Mouse (Mus musculus): ENCODE measurements around the gene Cbr4. TPM values are rescaled to one million over a fixed set of nuclear protein-coding genes. Genes with fewer than 3 reads are reported as not detected.

Cbr4 gene
- polyA plus RNA-seq, 1 experiment, result not detected

DNA sequence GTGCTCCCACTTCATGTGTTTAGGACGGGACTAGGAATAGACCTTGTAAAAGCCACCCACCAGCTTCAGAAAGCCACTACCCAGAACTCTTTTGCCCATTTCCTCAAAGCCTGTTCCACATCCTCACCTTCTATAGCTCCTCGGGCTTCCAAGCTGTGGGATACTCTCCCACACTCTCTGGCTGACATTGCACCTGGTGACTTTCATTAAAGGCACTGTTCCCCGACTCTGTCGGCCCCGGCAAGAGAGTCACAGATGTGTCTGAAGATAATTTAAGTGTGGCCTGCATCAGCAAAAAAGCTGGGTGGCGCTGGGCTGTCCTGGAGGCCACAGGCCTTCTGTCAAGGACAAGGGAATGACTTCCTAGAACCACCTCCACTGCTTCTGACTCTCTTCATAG lies 64.7 kb downstream of the Cbr4 start:
- no peaks in the 10 kb centered on the region for H3K4me1 ChIP-seq (ENCODE audit: control insufficient read depth, insufficient read depth, low read length)
- H3K4me3 ChIP-seq (ENCODE audit: insufficient read depth, low read depth, low read length), result no peak overlapping the region
- TF ChIP-seq CTCF (IDR thresholded peaks at IDR 0.05; ENCODE audit: insufficient read depth, low read depth, low read length) (no peak), POLR2A (IDR thresholded peaks at IDR 0.05; ENCODE audit: insufficient read depth, low read depth, low read length) (no peak)
- H3K27ac ChIP-seq (ENCODE audit: insufficient read depth, low read depth, low read length), result no peak overlapping the region
- WGBS, result 62% methylated on average over 6 of the region's 6 CpGs

DNA sequence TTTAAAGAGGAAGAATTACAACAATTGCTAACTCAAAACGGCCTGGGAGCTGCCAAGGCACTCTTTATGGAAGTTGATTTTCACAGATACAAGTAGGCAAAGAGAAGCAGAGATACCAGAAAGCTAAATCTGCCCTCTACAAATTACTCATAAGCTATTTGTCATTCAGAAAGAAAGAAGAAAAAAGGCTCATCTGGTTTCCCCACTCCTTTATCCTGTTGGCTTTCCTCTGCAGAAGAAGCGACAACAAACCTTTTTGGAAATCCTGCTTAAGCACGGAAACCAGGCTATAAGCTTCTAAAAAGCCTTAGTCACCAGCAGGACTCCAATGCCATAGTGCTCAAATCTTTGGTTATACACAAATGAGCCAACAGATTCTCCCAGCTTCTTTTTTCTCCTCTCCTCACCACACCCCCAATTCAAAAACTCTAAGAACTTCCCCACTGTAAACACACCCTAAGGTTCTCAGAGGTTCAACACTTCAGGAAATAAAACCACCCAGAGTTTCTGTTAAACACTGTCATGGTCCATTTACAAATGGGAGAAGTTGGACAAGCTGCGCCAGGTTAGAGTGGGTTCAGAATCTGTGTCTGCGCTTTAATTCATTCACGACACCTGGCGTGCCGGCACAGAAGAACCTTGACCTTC lies 65.3 kb downstream of the Cbr4 start:
- 92% methylated on average over 8 of the region's 8 CpGs for WGBS
- no peak for TF ChIP-seq CTCF (IDR thresholded peaks at IDR 0.05; ENCODE audit: insufficient read depth, low read depth, low read length)
- no peak for TF ChIP-seq POLR2A (IDR thresholded peaks at IDR 0.05; ENCODE audit: insufficient read depth, low read depth, low read length)
- Histone ChIP-seq H3K4me1 (ENCODE audit: control insufficient read depth, insufficient read depth, low read length) (no peaks in the 10 kb centered on the region), H3K4me3 (ENCODE audit: insufficient read depth, low read depth, low read length) (no peak overlapping the region), H3K27ac (ENCODE audit: insufficient read depth, low read depth, low read length) (no peak overlapping the region)

DNA sequence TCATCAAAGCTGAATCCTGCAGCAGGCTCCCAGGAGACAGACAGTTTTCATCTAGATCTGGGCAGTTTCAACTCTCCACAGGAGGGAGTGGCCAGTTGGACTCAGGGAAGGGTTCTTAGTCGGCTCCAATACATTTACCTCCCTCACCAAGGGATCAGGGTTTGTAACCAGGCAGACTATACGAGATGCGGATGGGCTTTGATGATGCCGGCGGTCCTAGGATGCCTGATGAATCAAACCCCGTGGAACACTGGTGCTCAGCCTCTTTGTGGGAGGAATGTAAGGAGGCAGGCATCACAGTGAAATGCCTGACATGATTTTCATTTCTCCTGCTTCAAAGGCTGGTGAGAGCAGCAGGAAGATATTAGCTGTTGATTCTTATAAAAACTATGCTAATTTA lies 67.8 kb downstream of the Cbr4 start:
- TF ChIP-seq CTCF (IDR thresholded peaks at IDR 0.05; ENCODE audit: insufficient read depth, low read depth, low read length) (no peak), POLR2A (IDR thresholded peaks at IDR 0.05; ENCODE audit: insufficient read depth, low read depth, low read length) (no peak)
- Histone ChIP-seq H3K4me1 (ENCODE audit: control insufficient read depth, insufficient read depth, low read length) (no peaks in the 10 kb centered on the region), H3K4me3 (ENCODE audit: insufficient read depth, low read depth, low read length) (no peak overlapping the region), H3K27ac (ENCODE audit: insufficient read depth, low read depth, low read length) (no peak overlapping the region)
- 69% methylated on average over 6 of the region's 6 CpGs for WGBS

DNA sequence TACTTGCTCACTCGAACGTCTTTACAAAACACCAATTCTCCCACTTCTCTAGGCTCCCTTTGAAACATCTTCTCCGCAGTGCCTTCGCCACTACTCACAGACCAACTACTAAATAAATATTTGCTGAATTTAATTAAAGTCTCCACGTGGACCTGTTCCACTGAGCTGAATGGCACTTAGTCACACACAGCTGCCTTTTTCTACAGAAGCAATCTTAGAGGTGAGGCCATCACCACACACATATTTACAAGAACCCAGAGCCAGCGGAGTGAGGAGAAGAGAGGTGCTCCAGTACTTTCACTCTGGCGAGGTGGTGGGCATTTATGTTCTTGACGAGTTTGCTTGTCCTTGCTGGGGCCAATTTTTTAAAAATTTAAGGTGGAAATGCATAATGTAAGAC lies 68.7 kb downstream of the Cbr4 start:
- no peak overlapping the region for H3K4me3 ChIP-seq (ENCODE audit: insufficient read depth, low read depth, low read length)
- TF ChIP-seq CTCF (IDR thresholded peaks at IDR 0.05; ENCODE audit: insufficient read depth, low read depth, low read length), result no peak
- TF ChIP-seq POLR2A (IDR thresholded peaks at IDR 0.05; ENCODE audit: insufficient read depth, low read depth, low read length), result no peak
- no peak overlapping the region for H3K27ac ChIP-seq (ENCODE audit: insufficient read depth, low read depth, low read length)
- WGBS, result 70% methylated on average over 8 of the region's 8 CpGs
- H3K4me1 ChIP-seq (ENCODE audit: control insufficient read depth, insufficient read depth, low read length), result no peaks in the 10 kb centered on the region

Measured in olfactory bulb, adult 2 months (tissue).